Mouse (Mus musculus): ENCODE data around the gene Ak1. TPM values are rescaled to one million over a fixed set of nuclear protein-coding genes. Genes with fewer than 3 reads are reported as not detected.

Gene Ak1
- total RNA-seq, 1 experiment = 90.8 TPM

- Histone ChIP-seq H3K9me3 (ENCODE audit: control insufficient read depth, insufficient read depth, low read depth, low read length) (no peaks in the 10 kb centered on the region), H3K27ac (ENCODE audit: insufficient read depth, low read depth, low read length, poor library complexity, severe bottlenecking) (no peak overlapping the region), H3K9ac (ENCODE audit: insufficient read depth, low read depth, low read length, poor library complexity, severe bottlenecking) (no peak overlapping the region), H3K4me1 (ENCODE audit: control insufficient read depth in 2 of 2, insufficient read depth in 2 of 2, low read length in 2 of 2, poor library complexity in 1 of 2) (peaks cover 3 to 11% of the 10 kb centered on the region in 2 experiments; a peak in 3 of 4 replicates), H3K36me3 (ENCODE audit: control insufficient read depth, insufficient read depth, low read length, poor library complexity, severe bottlenecking) (no peaks in the 10 kb centered on the region), H3K4me3 (ENCODE audit: insufficient read depth in 1 of 2, low read depth in 1 of 2, low read length in 2 of 2, poor library complexity in 1 of 2, severe bottlenecking in 1 of 2) (no peak overlapping the region)
- TF ChIP-seq MAFK (IDR thresholded peaks at IDR 0.05; ENCODE audit: insufficient read depth, low read depth, low read length) = no peak
- TF ChIP-seq HCFC1 (IDR thresholded peaks at IDR 0.05; ENCODE audit: borderline replicate concordance, insufficient read depth, low read length) = no peak
- TF ChIP-seq ZC3H11A (IDR thresholded peaks at IDR 0.05; ENCODE audit: borderline replicate concordance, low read depth, low read length) = no peak
- TF ChIP-seq ZNF384 (IDR thresholded peaks at IDR 0.05; ENCODE audit: low read depth, low read length) = no peak
- no peak for TF ChIP-seq CHD2 (IDR thresholded peaks at IDR 0.05; ENCODE audit: low read depth, low read length)
- in situ Hi-C loops (cut with MboI; ENCODE audit: low sequenced_read_pairs in 2 of 2, unreplicated experiment in 2 of 2) = no loop called here
- no peak for DNase-seq (ENCODE audit: low read depth, low spot score)
Measured at GRCm38 (mm10) chr2:32641810-32642209, 20.3 kb downstream of the Ak1 start.

GRCm38 (mm10) chr2:32642813-32643212 lies 21.3 kb downstream of the Ak1 start:
- Histone ChIP-seq H3K27ac (ENCODE audit: insufficient read depth, low read depth, low read length, poor library complexity, severe bottlenecking) (no peak overlapping the region), H3K9ac (ENCODE audit: insufficient read depth, low read depth, low read length, poor library complexity, severe bottlenecking) (no peak overlapping the region), H3K36me3 (ENCODE audit: control insufficient read depth, insufficient read depth, low read length, poor library complexity, severe bottlenecking) (no peaks in the 10 kb centered on the region), H3K4me1 (ENCODE audit: control insufficient read depth in 2 of 2, insufficient read depth in 2 of 2, low read length in 2 of 2, poor library complexity in 1 of 2) (peaks cover 3 to 11% of the 10 kb centered on the region in 2 experiments; a peak in 3 of 4 replicates), H3K9me3 (ENCODE audit: control insufficient read depth, insufficient read depth, low read depth, low read length) (no peaks in the 10 kb centered on the region), H3K4me3 (ENCODE audit: insufficient read depth in 1 of 2, low read depth in 1 of 2, low read length in 2 of 2, poor library complexity in 1 of 2, severe bottlenecking in 1 of 2) (no peak overlapping the region)
- in situ Hi-C loops (cut with MboI; ENCODE audit: low sequenced_read_pairs in 2 of 2, unreplicated experiment in 2 of 2) = no loop called here
- no peak for TF ChIP-seq HCFC1 (IDR thresholded peaks at IDR 0.05; ENCODE audit: borderline replicate concordance, insufficient read depth, low read length)
- TF ChIP-seq ZNF384 (IDR thresholded peaks at IDR 0.05; ENCODE audit: low read depth, low read length) = no peak
- no peak for TF ChIP-seq CHD2 (IDR thresholded peaks at IDR 0.05; ENCODE audit: low read depth, low read length)
- TF ChIP-seq MAFK (IDR thresholded peaks at IDR 0.05; ENCODE audit: insufficient read depth, low read depth, low read length) = no peak
- no peak for TF ChIP-seq ZC3H11A (IDR thresholded peaks at IDR 0.05; ENCODE audit: borderline replicate concordance, low read depth, low read length)
- DNase-seq (ENCODE audit: low read depth, low spot score) = no peak

- TF ChIP-seq CHD2 (IDR thresholded peaks at IDR 0.05; ENCODE audit: low read depth, low read length) (no peak), ZNF384 (IDR thresholded peaks at IDR 0.05; ENCODE audit: low read depth, low read length) (no peak), ZC3H11A (IDR thresholded peaks at IDR 0.05; ENCODE audit: borderline replicate concordance, low read depth, low read length) (no peak), HCFC1 (IDR thresholded peaks at IDR 0.05; ENCODE audit: borderline replicate concordance, insufficient read depth, low read length) (no peak), MAFK (IDR thresholded peaks at IDR 0.05; ENCODE audit: insufficient read depth, low read depth, low read length) (no peak)
- H3K4me3 ChIP-seq (ENCODE audit: insufficient read depth in 1 of 2, low read depth in 1 of 2, low read length in 2 of 2, poor library complexity in 1 of 2, severe bottlenecking in 1 of 2) = no peak overlapping the region
- H3K9me3 ChIP-seq (ENCODE audit: control insufficient read depth, insufficient read depth, low read depth, low read length) = no peaks in the 10 kb centered on the region
- peaks cover 2% of the 10 kb centered on the region; the same call in 1 of the 2 replicates for H3K36me3 ChIP-seq (ENCODE audit: control insufficient read depth, insufficient read depth, low read length, poor library complexity, severe bottlenecking)
- peaks cover 3 to 10% of the 10 kb centered on the region in 2 experiments; a peak in 2 of 4 replicates for H3K4me1 ChIP-seq (ENCODE audit: control insufficient read depth in 2 of 2, insufficient read depth in 2 of 2, low read length in 2 of 2, poor library complexity in 1 of 2)
- H3K9ac ChIP-seq (ENCODE audit: insufficient read depth, low read depth, low read length, poor library complexity, severe bottlenecking) = no peak overlapping the region
- no peak for DNase-seq (ENCODE audit: low read depth, low spot score)
- H3K27ac ChIP-seq (ENCODE audit: insufficient read depth, low read depth, low read length, poor library complexity, severe bottlenecking) = no peak overlapping the region
- in situ Hi-C loops (cut with MboI; ENCODE audit: low sequenced_read_pairs in 2 of 2, unreplicated experiment in 2 of 2) = no loop called here
Measured at GRCm38 (mm10) chr2:32644083-32644482, 22.5 kb downstream of the Ak1 start.

GRCm38 (mm10) chr2:32644799-32645475 lies 23.4 kb downstream of the Ak1 start:
- Histone ChIP-seq H3K9ac (ENCODE audit: insufficient read depth, low read depth, low read length, poor library complexity, severe bottlenecking) (no peak overlapping the region), H3K4me1 (ENCODE audit: control insufficient read depth in 2 of 2, insufficient read depth in 2 of 2, low read length in 2 of 2, poor library complexity in 1 of 2) (peaks cover 3 to 10% of the 10 kb centered on the region in 2 experiments; a peak in 2 of 4 replicates), H3K4me3 (ENCODE audit: insufficient read depth in 1 of 2, low read depth in 1 of 2, low read length in 2 of 2, poor library complexity in 1 of 2, severe bottlenecking in 1 of 2) (no peak overlapping the region), H3K27ac (ENCODE audit: insufficient read depth, low read depth, low read length, poor library complexity, severe bottlenecking) (no peak overlapping the region), H3K9me3 (ENCODE audit: control insufficient read depth, insufficient read depth, low read depth, low read length) (no peaks in the 10 kb centered on the region), H3K36me3 (ENCODE audit: control insufficient read depth, insufficient read depth, low read length, poor library complexity, severe bottlenecking) (peaks cover 2% of the 10 kb centered on the region; the same call in 1 of the 2 replicates)
- DNase-seq (ENCODE audit: low read depth, low spot score) = no peak
- in situ Hi-C loops (cut with MboI; ENCODE audit: low sequenced_read_pairs in 2 of 2, unreplicated experiment in 2 of 2) = no loop called here
- TF ChIP-seq ZC3H11A (IDR thresholded peaks at IDR 0.05; ENCODE audit: borderline replicate concordance, low read depth, low read length) (no peak), ZNF384 (IDR thresholded peaks at IDR 0.05; ENCODE audit: low read depth, low read length) (no peak), MAFK (IDR thresholded peaks at IDR 0.05; ENCODE audit: insufficient read depth, low read depth, low read length) (no peak), HCFC1 (IDR thresholded peaks at IDR 0.05; ENCODE audit: borderline replicate concordance, insufficient read depth, low read length) (no peak), CHD2 (IDR thresholded peaks at IDR 0.05; ENCODE audit: low read depth, low read length) (no peak)

Data from ES-E14 (cell line).